Mouse (Mus musculus): Measurements from ENCODE around the gene Otub2.

DNA sequence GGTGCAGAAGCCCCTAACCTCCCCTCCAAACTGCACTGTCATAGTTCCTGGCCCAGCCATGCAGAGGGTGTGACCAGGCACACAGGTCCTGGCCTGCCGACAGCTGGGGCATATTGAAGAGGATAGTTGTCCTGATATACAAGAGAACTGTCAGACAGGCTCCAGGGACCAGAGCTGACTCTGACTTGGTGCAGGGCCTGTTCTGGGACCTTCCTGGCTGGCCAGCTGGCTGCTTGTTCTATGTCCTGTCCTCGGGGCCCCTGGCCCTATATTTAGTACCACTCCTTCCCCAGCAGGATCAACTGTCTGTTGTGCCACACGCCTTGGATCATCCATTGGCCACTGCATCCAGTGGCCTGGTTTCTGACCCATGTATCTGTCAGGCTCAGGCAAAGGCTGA, 26.1 kb upstream of the Otub2 start:
- TF ChIP-seq POLR2A (IDR thresholded peaks at IDR 0.05; ENCODE audit: low read depth, low read length) (no peak), CTCF (IDR thresholded peaks at IDR 0.05; ENCODE audit: extremely low read depth, insufficient read depth, insufficient read length, insufficient replicate concordance) (no peak)

Data from spleen, adult 2 months (tissue).